Mouse (Mus musculus) forebrain, embryonic 15.5 days (tissue): ENCODE data around the gene Gm36028. TPM values are rescaled to one million over a fixed set of nuclear protein-coding genes. Genes with fewer than 3 reads are reported as not detected.
A peak's percentile ranks its signal among the peaks of the same experiment; 100 is the strongest.

Experiments used
- ATAC-seq: fragments of 200-750 bp; cut with Nextera tagmentation; replicated peaks from 2 replicates; pipeline ENCODE4 v1.8.0; 2017; ENCODE audit warnings: mild to moderate bottlenecking, moderate TSS enrichment, moderate library complexity
- H3K27ac ChIP-seq: fragments of 300-500 bp; sonication (generic); replicated peaks from 2 replicates; pipeline ENCODE4 v1.5.1; 2015; ENCODE audit warnings: mild to moderate bottlenecking, inconsistent platforms
- H3K27me3 ChIP-seq: fragments of 300-500 bp; sonication (generic); 2 replicates; pipeline ENCODE4 v1.6.1; 2015; ENCODE audit warnings: inconsistent platforms
- H3K36me3 ChIP-seq: fragments of 300-500 bp; sonication (generic); 2 replicates; pipeline ENCODE4 v1.6.1; 2015; ENCODE audit warnings: mild to moderate bottlenecking, inconsistent platforms
- H3K4me1 ChIP-seq: fragments of 300-500 bp; sonication (generic); 2 replicates; pipeline ENCODE4 v1.6.1; 2015; ENCODE audit warnings: inconsistent platforms
- H3K4me2 ChIP-seq: fragments of 300-500 bp; sonication (generic); replicated peaks from 2 replicates; pipeline ENCODE4 v1.6.1; 2015; ENCODE audit warnings: mild to moderate bottlenecking, inconsistent platforms
- H3K4me3 ChIP-seq: fragments of 300-500 bp; sonication (generic); 2 replicates; pipeline ENCODE4 v1.5.1; 2015; ENCODE audit warnings: mild to moderate bottlenecking, inconsistent platforms
- H3K9ac ChIP-seq: fragments of 300-500 bp; sonication (generic); replicated peaks from 2 replicates; pipeline ENCODE4 v1.6.1; 2015; ENCODE audit warnings: mild to moderate bottlenecking, inconsistent platforms
- H3K9me3 ChIP-seq: fragments of 300-500 bp; sonication (generic); 2 replicates; pipeline ENCODE4 v1.6.1; 2016; ENCODE audit warnings: inconsistent platforms
- WGBS: fragments of 180-500 bp; shearing (Covaris S2); methylation state at CpG from one replicate; pipeline ENCODE4 v1.1.7; 2015; ENCODE audit warnings: mixed read lengths; 5-methylcytosine and 5-hydroxymethylcytosine counted together
- polyA plus RNA-seq: library from polyadenylated mRNA; unstranded; fragments of >200 nt; fragmentation: Nextera tagmentation; extraction: Ambion mirVana; gene quantifications from 2 replicates; pipeline ENCODE4 v1.2.1, GENCODE M21; 2015

Gene Gm36028
- polyA plus RNA-seq, 1 experiment from 2014 or later, result 0.15 TPM

- no peak overlapping the region for H3K4me3 ChIP-seq
- H3K9me3 ChIP-seq, result no peaks in the 10 kb centered on the region
- H3K4me1 ChIP-seq, result peaks cover 22% of the 10 kb centered on the region
- H3K36me3 ChIP-seq, result peaks cover 19% of the 10 kb centered on the region
- no peak overlapping the region for H3K27ac ChIP-seq
- no peak overlapping the region for H3K4me2 ChIP-seq
- H3K9ac ChIP-seq, result no peak overlapping the region
- no peaks in the 10 kb centered on the region for H3K27me3 ChIP-seq
- no peak for ATAC-seq
- WGBS, result 70% methylated on average over 4 of the region's 4 CpGs
Observed at GRCm38 (mm10) chr16:37874501-37875235, 13.7 kb upstream of the Gm36028 start.

GRCm38 (mm10) chr16:37871112-37871715 lies 10.3 kb upstream of the Gm36028 start:
- H3K27ac ChIP-seq, result no peak overlapping the region
- H3K4me1 ChIP-seq, result peaks cover 28% of the 10 kb centered on the region
- no peak for ATAC-seq
- no peak overlapping the region for H3K9ac ChIP-seq
- peak overlapping the region; percentile 67 for H3K4me2 ChIP-seq
- H3K4me3 ChIP-seq, result no peak overlapping the region
- WGBS, result 67% methylated on average over 4 of the region's 4 CpGs
- no peaks in the 10 kb centered on the region for H3K27me3 ChIP-seq
- H3K9me3 ChIP-seq, result no peaks in the 10 kb centered on the region
- H3K36me3 ChIP-seq, result no peaks in the 10 kb centered on the region

GRCm38 (mm10) chr16:37869470-37870231 lies 8.7 kb upstream of the Gm36028 start:
- Histone ChIP-seq H3K4me2 (peak overlapping the region; percentile 67), H3K36me3 (no peaks in the 10 kb centered on the region), H3K27me3 (no peaks in the 10 kb centered on the region), H3K27ac (peak overlapping the region; percentile 100), H3K4me1 (peaks cover 28% of the 10 kb centered on the region), H3K9me3 (no peaks in the 10 kb centered on the region), H3K9ac (peak overlapping the region; percentile 90), H3K4me3 (peak overlapping the region; percentile 99)
- WGBS, result 21% methylated on average over 4 of the region's 4 CpGs
- no peak for ATAC-seq

- peak; percentile 84 for ATAC-seq
- peak overlapping the region; percentile 67 for H3K4me2 ChIP-seq
- under 1% methylated on average over 82 of the region's 87 CpGs for WGBS
- peaks cover 28% of the 10 kb centered on the region for H3K4me1 ChIP-seq
- H3K27me3 ChIP-seq, result no peaks in the 10 kb centered on the region
- H3K4me3 ChIP-seq, result peak overlapping the region; percentile 99
- peak overlapping the region; percentile 100 for H3K27ac ChIP-seq
- H3K9ac ChIP-seq, result peak overlapping the region; percentile 90
- H3K9me3 ChIP-seq, result no peaks in the 10 kb centered on the region
- no peaks in the 10 kb centered on the region for H3K36me3 ChIP-seq
Observed at GRCm38 (mm10) chr16:37868506-37869469, 7.8 kb upstream of the Gm36028 start.

- peak; percentile 97 for ATAC-seq
- Histone ChIP-seq H3K36me3 (no peaks in the 10 kb centered on the region), H3K27ac (peak within 1 kb of the TSS; percentile 100), H3K4me2 (peak within 1 kb of the TSS; percentile 67), H3K4me3 (peak within 1 kb of the TSS; percentile 99), H3K27me3 (no peaks in the 10 kb centered on the region), H3K4me1 (peaks cover 28% of the 10 kb centered on the region), H3K9ac (peak within 1 kb of the TSS; percentile 90), H3K9me3 (no peaks in the 10 kb centered on the region)
- under 1% methylated on average over 84 of the region's 86 CpGs for WGBS
Observed at GRCm38 (mm10) chr16:37867791-37868505, 7.0 kb upstream of the Gm36028 start, which contains the start of gene Lrrc58. Gene Lrrc58, plus strand, starts transcription at chr16:37868389.

GRCm38 (mm10) chr16:37865841-37866240 lies 4.9 kb upstream of the Gm36028 start:
- Histone ChIP-seq H3K4me2 (no peak overlapping the region), H3K27ac (no peak overlapping the region), H3K9ac (no peak overlapping the region), H3K27me3 (no peaks in the 10 kb centered on the region), H3K4me1 (peaks cover 18% of the 10 kb centered on the region), H3K36me3 (no peaks in the 10 kb centered on the region), H3K4me3 (no peak overlapping the region), H3K9me3 (no peaks in the 10 kb centered on the region)
- ATAC-seq, result no peak
- WGBS, result 88% methylated on average over 9 of the region's 9 CpGs

GRCm38 (mm10) chr16:37863876-37864275 lies 2.9 kb upstream of the Gm36028 start:
- Histone ChIP-seq H3K4me1 (peaks cover 5% of the 10 kb centered on the region; the same call in 1 of the 2 replicates), H3K9ac (no peak overlapping the region), H3K36me3 (no peaks in the 10 kb centered on the region), H3K9me3 (no peaks in the 10 kb centered on the region), H3K27ac (no peak overlapping the region), H3K27me3 (no peaks in the 10 kb centered on the region), H3K4me3 (no peak overlapping the region), H3K4me2 (no peak overlapping the region)
- 78% methylated on average over 3 of the region's 3 CpGs for whole genome bisulfite sequencing
- no peak for ATAC-seq

- no peak for ATAC-seq
- no peak overlapping the region for H3K4me3 ChIP-seq
- 83% methylated on average over 7 of the region's 7 CpGs for WGBS
- H3K36me3 ChIP-seq, result no peaks in the 10 kb centered on the region
- H3K27ac ChIP-seq, result no peak overlapping the region
- H3K4me1 ChIP-seq, result no peaks in the 10 kb centered on the region
- no peaks in the 10 kb centered on the region for H3K9me3 ChIP-seq
- no peaks in the 10 kb centered on the region for H3K27me3 ChIP-seq
- H3K4me2 ChIP-seq, result no peak overlapping the region
- H3K9ac ChIP-seq, result no peak overlapping the region
Observed at GRCm38 (mm10) chr16:37860213-37860612, 733 bp downstream of the Gm36028 start.

- WGBS, result 67% methylated on average over 8 of the region's 8 CpGs
- Histone ChIP-seq H3K27ac (no peak overlapping the region), H3K27me3 (no peaks in the 10 kb centered on the region), H3K4me2 (no peak overlapping the region), H3K4me1 (no peaks in the 10 kb centered on the region), H3K4me3 (no peak overlapping the region), H3K9me3 (no peaks in the 10 kb centered on the region), H3K36me3 (no peaks in the 10 kb centered on the region), H3K9ac (no peak overlapping the region)
- ATAC-seq, result no peak
Observed at GRCm38 (mm10) chr16:37857495-37857894, 3.5 kb downstream of the Gm36028 start.

- no peaks in the 10 kb centered on the region for H3K4me1 ChIP-seq
- no peak overlapping the region for H3K4me3 ChIP-seq
- WGBS, result 74% methylated on average over 3 of the region's 3 CpGs
- H3K36me3 ChIP-seq, result no peaks in the 10 kb centered on the region
- ATAC-seq, result no peak
- no peak overlapping the region for H3K9ac ChIP-seq
- H3K9me3 ChIP-seq, result no peaks in the 10 kb centered on the region
- H3K27ac ChIP-seq, result no peak overlapping the region
- H3K27me3 ChIP-seq, result no peaks in the 10 kb centered on the region
- no peak overlapping the region for H3K4me2 ChIP-seq
Observed at GRCm38 (mm10) chr16:37856327-37856726, 4.6 kb downstream of the Gm36028 start.

GRCm38 (mm10) chr16:37855583-37855982 lies 5.4 kb downstream of the Gm36028 start:
- no peak overlapping the region for H3K4me2 ChIP-seq
- no peaks in the 10 kb centered on the region for H3K27me3 ChIP-seq
- H3K4me1 ChIP-seq, result no peaks in the 10 kb centered on the region
- WGBS, result 86% methylated on average over 8 of the region's 8 CpGs
- H3K4me3 ChIP-seq, result no peak overlapping the region
- H3K36me3 ChIP-seq, result no peaks in the 10 kb centered on the region
- ATAC-seq, result no peak
- no peak overlapping the region for H3K27ac ChIP-seq
- H3K9me3 ChIP-seq, result no peaks in the 10 kb centered on the region
- H3K9ac ChIP-seq, result no peak overlapping the region
